Mouse (Mus musculus) olfactory bulb, adult 2 months (tissue): ENCODE data around the gene Dner.

Experiments used
- CTCF ChIP-seq: fragments of 200-500 bp; IDR thresholded peaks from 2 replicates; pipeline ENCODE4 v1.5.1; 2012; ENCODE audit warnings: low read depth, mild to moderate bottlenecking, low read length, moderate library complexity; ENCODE audit not compliant: insufficient read depth
- POLR2A ChIP-seq: fragments of 200-500 bp; IDR thresholded peaks from 2 replicates; pipeline ENCODE4 v1.6.1; 2012; ENCODE audit warnings: mild to moderate bottlenecking, low read depth, low read length, moderate library complexity; ENCODE audit not compliant: insufficient read depth

GRCm38 (mm10) chr1:84405551-84406290 is 290.3 kb downstream of the Dner start:
- no peak for TF ChIP-seq POLR2A
- TF ChIP-seq CTCF, result no peak
